Mouse (Mus musculus) layer of hippocampus, adult 6 months (tissue): ENCODE results near the gene Mapkapk5. TPM values are rescaled to one million over a fixed set of nuclear protein-coding genes. Genes with fewer than 3 reads are reported as not detected.

ENCODE experiments used
- long read RNA-seq, 2 experiments: library from polyadenylated mRNA; unstranded; transcript quantifications; one replicate each; pipeline ENCODE4 v2.0.0; 2019 to 2020
- polyA plus RNA-seq: library from polyadenylated mRNA; unstranded; fragments of <200 nt; fragmentation: Nextera tagmentation; gene quantifications from 2 replicates; pipeline ENCODE4 v1.2.3, GENCODE M21; 2021

The Mapkapk5 gene
- 10.5 and 10.8 TPM in 2 replicates for polyA plus RNA-seq
- long read RNA-seq, experiment 1, partial matches to known transcripts = 3 of 10 reads
- long read RNA-seq, experiment 1, other reads (novel, unspliced or antisense) = 2 of 10 reads
- long read RNA-seq, experiment 2, transcript Mapkapk5-204 (14 exons, 1,513 nt) = major isoform, 9 of 19 reads
- long read RNA-seq, experiment 2, partial matches to known transcripts = 1 of 19 reads
- long read RNA-seq, experiment 2, other reads (novel, unspliced or antisense) = 4 of 19 reads

GRCm38 (mm10) chr5:121545793-121546529, at the start of gene Mapkapk5:
Gene Mapkapk5 (minus strand): TSS chr5:121545905.

GRCm38 (mm10) chr5:121593451-121594401, 48.0 kb upstream of the Mapkapk5 start, which contains the start of gene Aldh2:
Gene Aldh2 (minus strand): TSS chr5:121593824.

GRCm38 (mm10) chr5:121544910-121545792, 554 bp downstream of the Mapkapk5 start, which contains the start of the genes Adam1a and Gm42878:
Gene Adam1a (minus strand): TSS chr5:121545482.
Gene Gm42878 (minus strand): TSS chr5:121545482.

GRCm38 (mm10) chr5:121503231-121503630, 42.5 kb downstream of the Mapkapk5 start, which contains the start of gene Adam1b:
Gene Adam1b (minus strand): TSS chr5:121503435.

Other genes with a start within 250 kb of the Mapkapk5 start
- gene Trafd1, start 160.3 kb downstream of the Mapkapk5 start, polyA plus RNA-seq = 41.6 and 42.5 TPM in 2 replicates
- gene Naa25, start 148.0 kb downstream of the Mapkapk5 start, polyA plus RNA-seq = 35.1 and 36.1 TPM in 2 replicates
- 8.3 and 9.3 TPM in 2 replicates for gene Tmem116, start 94.0 kb downstream of the Mapkapk5 start, polyA plus RNA-seq
- 157 and 184 TPM in 2 replicates for gene Erp29, start 93.4 kb downstream of the Mapkapk5 start, polyA plus RNA-seq
- gene Adam1b, start 42.5 kb downstream of the Mapkapk5 start, polyA plus RNA-seq = not detected in 2 replicates
- 0.18 and 0.24 TPM in 2 replicates for gene Adam1a, start 423 bp downstream of the Mapkapk5 start, polyA plus RNA-seq
- gene Gm42878, start 423 bp downstream of the Mapkapk5 start, polyA plus RNA-seq = not detected in 2 replicates
- 87.9 and 114 TPM in 2 replicates for gene Aldh2, start 47.9 kb upstream of the Mapkapk5 start, polyA plus RNA-seq
- 1.8 and 2.0 TPM in 2 replicates for gene Acad12, start 73.0 kb upstream of the Mapkapk5 start, polyA plus RNA-seq
- 0.98 and 1.7 TPM in 2 replicates for gene Acad10, start 114.6 kb upstream of the Mapkapk5 start, polyA plus RNA-seq
- 25.7 and 28.0 TPM in 2 replicates for gene Brap, start 114.7 kb upstream of the Mapkapk5 start, polyA plus RNA-seq
- 23.5 and 26.3 TPM in 2 replicates for gene Atxn2, start 165.4 kb upstream of the Mapkapk5 start, polyA plus RNA-seq